Mouse (Mus musculus) neural tube, embryonic 13.5 days (tissue): ENCODE data around the gene Tmem104. TPM values are rescaled to one million over a fixed set of nuclear protein-coding genes. Genes with fewer than 3 reads are reported as not detected.

Experiments
- ATAC-seq: fragments of 200-750 bp; cut with Nextera tagmentation; 2 replicates; pipeline ENCODE4 v1.8.0; 2017; ENCODE audit warnings: low read depth, mild to moderate bottlenecking, moderate TSS enrichment, moderate library complexity
- H3K27ac ChIP-seq: fragments of 300-500 bp; sonication (generic); replicated peaks from 2 replicates; pipeline ENCODE4 v1.5.1; 2015; ENCODE audit warnings: moderate library complexity, mild to moderate bottlenecking, inconsistent platforms
- H3K27me3 ChIP-seq: fragments of 300-500 bp; sonication (generic); 2 replicates; pipeline ENCODE4 v1.6.1; 2015; ENCODE audit warnings: mild to moderate bottlenecking, inconsistent platforms
- H3K36me3 ChIP-seq: fragments of 300-500 bp; sonication (generic); 2 replicates; pipeline ENCODE4 v1.6.1; 2015; ENCODE audit warnings: mild to moderate bottlenecking, inconsistent platforms
- H3K4me1 ChIP-seq: fragments of 300-500 bp; sonication (generic); replicated peaks from 2 replicates; pipeline ENCODE4 v1.6.1; 2015; ENCODE audit warnings: inconsistent platforms
- H3K4me2 ChIP-seq: fragments of 300-500 bp; sonication (generic); 2 replicates; pipeline ENCODE4 v1.6.1; 2015; ENCODE audit warnings: inconsistent platforms, mild to moderate bottlenecking, moderate library complexity
- H3K4me3 ChIP-seq: fragments of 300-500 bp; sonication (generic); 2 replicates; pipeline ENCODE4 v1.5.1; 2015; ENCODE audit warnings: mild to moderate bottlenecking, inconsistent platforms
- H3K9ac ChIP-seq: fragments of 300-500 bp; sonication (generic); 2 replicates; pipeline ENCODE4 v1.6.1; 2015; ENCODE audit warnings: moderate library complexity, mild to moderate bottlenecking, inconsistent platforms
- H3K9me3 ChIP-seq: fragments of 300-500 bp; sonication (generic); 2 replicates; pipeline ENCODE4 v1.6.1; 2016; ENCODE audit warnings: inconsistent platforms
- WGBS: fragments of 180-500 bp; shearing (Covaris S2); methylation state at CpG from one replicate; pipeline ENCODE4 v1.1.7; 2015; 5-methylcytosine and 5-hydroxymethylcytosine counted together
- microRNA-seq: library from miRNA; unstranded; fragments of <30 nt; microRNA quantifications from one replicate; pipeline ENCODE4, GENCODE M21; 2016
- polyA plus RNA-seq: library from polyadenylated mRNA; unstranded; fragments of >200 nt; fragmentation: Nextera tagmentation; extraction: Ambion mirVana; gene quantifications from 2 replicates; pipeline ENCODE4 v1.2.1, GENCODE M21; 2015

Gene Tmem104
- polyA plus RNA-seq, 1 experiment from 2014 or later, result 11.8 TPM

- peaks cover 11% of the 10 kb centered on the region for H3K27me3 ChIP-seq
- H3K9ac ChIP-seq, result no peak overlapping the region
- H3K4me2 ChIP-seq, result no peak overlapping the region
- no peaks in the 10 kb centered on the region for H3K9me3 ChIP-seq
- 66% methylated on average over 14 of the region's 14 CpGs for WGBS
- H3K27ac ChIP-seq, result 0 out of 2 replicates have a peak overlapping the region, but pooled peaks have one; percentile 0
- peaks cover 15% of the 10 kb centered on the region for H3K4me1 ChIP-seq
- H3K4me3 ChIP-seq, result no peak overlapping the region
- H3K36me3 ChIP-seq, result no peaks in the 10 kb centered on the region
- ATAC-seq, result no peak
Observed at GRCm38 (mm10) chr11:115292631-115293375, 105.5 kb downstream of the Tmem104 start.

GRCm38 (mm10) chr11:115295939-115296338 lies 108.7 kb downstream of the Tmem104 start:
- H3K27me3 ChIP-seq, result peaks cover 21% of the 10 kb centered on the region

More at GRCm38 (mm10) chr11:115295939-115296338, 108.7 kb downstream of the Tmem104 start:
- Histone ChIP-seq H3K4me2 (0 out of 2 replicates have a peak overlapping the region, but pooled peaks have one; percentile 80), H3K4me1 (peaks cover 17% of the 10 kb centered on the region), H3K9ac (no peak overlapping the region), H3K9me3 (no peaks in the 10 kb centered on the region), H3K4me3 (no peak overlapping the region), H3K36me3 (no peaks in the 10 kb centered on the region), H3K27ac (no peak overlapping the region)
- 91% methylated on average over 11 of the region's 11 CpGs for WGBS
- no peak for ATAC-seq

Small RNA genes within 50 kb of the gene (microRNA-seq; reads per million reads assigned to microRNA genes)
- not detected for gene Gm25837

Other genes with a start within 250 kb of the Tmem104 start
- not detected in 2 replicates for gene Cd300c, start 218.3 kb upstream of the Tmem104 start, polyA plus RNA-seq
- 0.22 TPM in 1 of 2 replicates, not detected in the other for gene Cd300ld, start 197.6 kb upstream of the Tmem104 start, polyA plus RNA-seq
- gene Cd300c2, start 185.6 kb upstream of the Tmem104 start, polyA plus RNA-seq, result 1.5 and 1.9 TPM in 2 replicates
- gene Cd300ld2, start 171.3 kb upstream of the Tmem104 start, polyA plus RNA-seq, result not detected in 2 replicates
- not detected in 2 replicates for gene Cd300ld4, start 160.5 kb upstream of the Tmem104 start, polyA plus RNA-seq
- not detected in 2 replicates for gene Cd300ld5, start 149.7 kb upstream of the Tmem104 start, polyA plus RNA-seq
- not detected in 2 replicates for gene Cd300ld3, start 139.1 kb upstream of the Tmem104 start, polyA plus RNA-seq
- gene Cd300e, start 125.3 kb upstream of the Tmem104 start, polyA plus RNA-seq, result not detected in 2 replicates
- 0.69 and 1.1 TPM in 2 replicates for gene Rab37, start 96.1 kb upstream of the Tmem104 start, polyA plus RNA-seq
- gene Cd300lf, start 53.5 kb upstream of the Tmem104 start, polyA plus RNA-seq, result 0.14 TPM in 1 of 2 replicates, not detected in the other
- 50.6 and 58.1 TPM in 2 replicates for gene Slc9a3r1, start 24.1 kb upstream of the Tmem104 start, polyA plus RNA-seq
- gene Nat9, start 372 bp downstream of the Tmem104 start, polyA plus RNA-seq, result 16.3 and 24.1 TPM in 2 replicates
- gene Grin2c, start 79.8 kb downstream of the Tmem104 start, polyA plus RNA-seq, result 0.55 and 0.57 TPM in 2 replicates
- 19.4 and 20.4 TPM in 2 replicates for gene Fdxr, start 89.6 kb downstream of the Tmem104 start, polyA plus RNA-seq
- 0.65 and 1.1 TPM in 2 replicates for gene Fads6, start 110.2 kb downstream of the Tmem104 start, polyA plus RNA-seq
- gene Otop2, start 119.7 kb downstream of the Tmem104 start, polyA plus RNA-seq, result not detected in 2 replicates
- gene Ush1g, start 134.6 kb downstream of the Tmem104 start, polyA plus RNA-seq, result 0.14 and 0.18 TPM in 2 replicates
- 1.4 and 2.1 TPM in 2 replicates for gene Otop3, start 147.2 kb downstream of the Tmem104 start, polyA plus RNA-seq
- gene Hid1, start 180.3 kb downstream of the Tmem104 start, polyA plus RNA-seq, result 41.5 and 44.6 TPM in 2 replicates
- 23.7 and 24.1 TPM in 2 replicates for gene Cdr2l, start 194.4 kb downstream of the Tmem104 start, polyA plus RNA-seq
- gene Mrpl58, start 216.3 kb downstream of the Tmem104 start, polyA plus RNA-seq, result 182 and 203 TPM in 2 replicates
- gene Atp5h, start 232.5 kb downstream of the Tmem104 start, polyA plus RNA-seq, result 920 and 1,025 TPM in 2 replicates
- 22.9 and 23.5 TPM in 2 replicates for gene Kctd2, start 232.6 kb downstream of the Tmem104 start, polyA plus RNA-seq